Mouse (Mus musculus): Measurements from ENCODE around the gene Tiam2. TPM values are rescaled to one million over a fixed set of nuclear protein-coding genes. Genes with fewer than 3 reads are reported as not detected.

Tiam2 gene
- polyA plus RNA-seq, 1 experiment from 2014 or later = 2.8 TPM

DNA sequence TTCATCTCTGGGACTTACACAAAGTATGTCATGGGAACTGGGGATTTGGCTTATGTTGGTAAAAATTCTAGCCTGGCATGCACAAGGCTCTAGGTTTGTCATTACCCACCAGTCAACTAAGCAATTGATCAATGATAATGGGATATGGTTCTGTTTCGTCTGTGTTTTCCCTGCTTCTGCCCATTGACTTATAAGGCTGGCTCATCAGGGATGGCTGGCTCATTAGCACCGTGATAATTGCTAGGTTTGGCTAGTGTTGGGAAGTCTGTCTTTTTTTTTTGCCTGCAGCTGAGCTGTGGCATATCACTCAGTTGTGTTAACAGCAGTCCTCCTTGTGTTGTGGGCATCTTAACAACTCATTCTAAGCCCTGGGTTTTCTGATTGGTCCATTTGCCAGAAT lies 36.8 kb downstream of the Tiam2 start:
- ATAC-seq (replicated peaks; ENCODE audit: low FRiP score) (no peak), DNase-seq (ENCODE audit: low spot score) (no peak)
- Histone ChIP-seq H3K4me2 (no peak overlapping the region), H3K27ac (ENCODE audit: low read depth, low read length) (no peak overlapping the region), H3K4me3 (ENCODE audit: low read depth, low read length) (no peak overlapping the region), H3K9me3 (ENCODE audit: control insufficient read depth, low read length) (no peaks in the 10 kb centered on the region), H3K36me3 (ENCODE audit: control insufficient read depth, insufficient read depth, low read length) (no peaks in the 10 kb centered on the region), H3K4me1 (replicated peaks; ENCODE audit: control insufficient read depth, insufficient read depth, low read length) (no peaks in the 10 kb centered on the region), H3K9ac (ENCODE audit: low read depth, low read length) (no peak overlapping the region), H3K27me3 (replicated peaks; ENCODE audit: control insufficient read depth, insufficient read depth, low read length) (no peaks in the 10 kb centered on the region)
- WGBS = 68% methylated on average over 2 of the region's 2 CpGs

DNA sequence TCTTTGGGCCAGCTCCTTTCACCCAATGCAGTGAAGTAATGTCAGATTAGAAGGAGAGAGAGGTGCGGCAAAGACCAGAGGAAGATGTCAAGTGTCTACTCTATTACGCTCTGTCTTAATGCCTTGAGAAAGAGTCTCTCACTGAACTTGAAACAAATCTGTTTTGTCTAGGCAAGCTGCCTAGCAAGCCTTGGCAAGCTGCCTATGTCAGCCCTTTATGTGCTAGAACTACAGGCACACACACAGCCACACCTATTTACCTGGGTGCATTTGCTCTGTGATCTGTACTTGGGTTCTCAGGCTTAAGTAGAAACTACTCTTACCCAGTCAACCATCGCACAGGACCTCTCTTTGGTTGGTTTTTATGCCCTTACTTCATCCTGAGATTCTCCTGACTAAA lies 40.4 kb downstream of the Tiam2 start:
- Histone ChIP-seq H3K4me2 (no peak overlapping the region), H3K27ac (ENCODE audit: low read depth, low read length) (no peak overlapping the region), H3K9me3 (ENCODE audit: control insufficient read depth, low read length) (no peaks in the 10 kb centered on the region), H3K4me1 (replicated peaks; ENCODE audit: control insufficient read depth, insufficient read depth, low read length) (no peaks in the 10 kb centered on the region), H3K9ac (ENCODE audit: low read depth, low read length) (no peak overlapping the region), H3K27me3 (replicated peaks; ENCODE audit: control insufficient read depth, insufficient read depth, low read length) (no peaks in the 10 kb centered on the region), H3K4me3 (ENCODE audit: low read depth, low read length) (no peak overlapping the region), H3K36me3 (ENCODE audit: control insufficient read depth, insufficient read depth, low read length) (no peaks in the 10 kb centered on the region)
- no peak for ATAC-seq (replicated peaks; ENCODE audit: low FRiP score)
- 91% methylated on average over 3 of the region's 3 CpGs for WGBS
- no peak for DNase-seq (ENCODE audit: low spot score)

DNA sequence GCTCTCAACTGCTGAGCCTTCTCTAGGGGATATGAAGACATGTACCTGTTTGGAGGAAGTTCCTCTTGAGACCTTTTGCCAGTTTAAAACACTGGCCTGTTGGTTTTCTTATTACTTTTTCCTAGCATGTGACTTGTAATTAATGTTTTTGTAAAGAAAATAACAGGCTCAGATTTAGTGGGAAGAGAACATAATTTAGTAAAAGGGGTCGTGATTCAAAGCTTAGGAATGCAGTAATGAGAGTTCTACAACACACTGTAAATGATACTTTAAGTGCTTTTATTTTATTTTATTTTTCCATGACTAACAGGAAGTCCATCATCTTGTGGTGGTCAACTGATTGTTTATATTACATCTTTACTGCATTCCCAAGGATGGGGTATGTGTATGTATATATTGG lies 42.0 kb downstream of the Tiam2 start:
- H3K9ac ChIP-seq (ENCODE audit: low read depth, low read length) = no peak overlapping the region
- 62% methylated on average over 1 of the region's 1 CpGs for WGBS
- H3K4me3 ChIP-seq (ENCODE audit: low read depth, low read length) = no peak overlapping the region
- no peaks in the 10 kb centered on the region for H3K9me3 ChIP-seq (ENCODE audit: control insufficient read depth, low read length)
- no peak for ATAC-seq (replicated peaks; ENCODE audit: low FRiP score)
- DNase-seq (ENCODE audit: low spot score) = no peak
- no peaks in the 10 kb centered on the region for H3K36me3 ChIP-seq (ENCODE audit: control insufficient read depth, insufficient read depth, low read length)
- H3K4me1 ChIP-seq (replicated peaks; ENCODE audit: control insufficient read depth, insufficient read depth, low read length) = no peaks in the 10 kb centered on the region
- no peaks in the 10 kb centered on the region for H3K27me3 ChIP-seq (replicated peaks; ENCODE audit: control insufficient read depth, insufficient read depth, low read length)
- no peak overlapping the region for H3K27ac ChIP-seq (ENCODE audit: low read depth, low read length)
- H3K4me2 ChIP-seq = no peak overlapping the region

DNA sequence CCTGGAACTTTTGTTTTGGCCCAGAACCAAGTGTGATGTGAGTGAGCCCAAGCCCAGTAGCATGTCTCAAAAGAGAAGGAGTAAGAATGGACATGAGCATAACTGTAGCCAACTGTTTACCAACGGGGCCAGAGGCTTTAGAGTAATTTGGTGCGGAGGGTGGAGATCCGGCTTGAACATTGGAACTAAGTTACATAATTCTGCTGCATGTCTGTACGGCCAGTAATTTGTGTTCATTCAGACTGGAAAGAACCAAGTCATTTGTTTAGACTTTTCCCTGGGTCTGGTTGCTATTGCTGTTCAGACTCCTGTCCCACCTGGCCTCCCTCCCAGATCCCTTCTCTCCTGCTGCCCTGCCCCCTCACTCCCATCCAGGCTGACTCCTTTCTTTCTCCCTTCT lies 43.3 kb downstream of the Tiam2 start:
- Histone ChIP-seq H3K36me3 (ENCODE audit: control insufficient read depth, insufficient read depth, low read length) (no peaks in the 10 kb centered on the region), H3K27me3 (replicated peaks; ENCODE audit: control insufficient read depth, insufficient read depth, low read length) (no peaks in the 10 kb centered on the region), H3K4me3 (ENCODE audit: low read depth, low read length) (no peak overlapping the region), H3K27ac (ENCODE audit: low read depth, low read length) (no peak overlapping the region), H3K4me2 (no peak overlapping the region), H3K9ac (ENCODE audit: low read depth, low read length) (no peak overlapping the region), H3K9me3 (ENCODE audit: control insufficient read depth, low read length) (no peaks in the 10 kb centered on the region), H3K4me1 (replicated peaks; ENCODE audit: control insufficient read depth, insufficient read depth, low read length) (no peaks in the 10 kb centered on the region)
- ATAC-seq (replicated peaks; ENCODE audit: low FRiP score) (no peak), DNase-seq (ENCODE audit: low spot score) (no peak)
- WGBS = 79% methylated on average over 4 of the region's 4 CpGs

DNA sequence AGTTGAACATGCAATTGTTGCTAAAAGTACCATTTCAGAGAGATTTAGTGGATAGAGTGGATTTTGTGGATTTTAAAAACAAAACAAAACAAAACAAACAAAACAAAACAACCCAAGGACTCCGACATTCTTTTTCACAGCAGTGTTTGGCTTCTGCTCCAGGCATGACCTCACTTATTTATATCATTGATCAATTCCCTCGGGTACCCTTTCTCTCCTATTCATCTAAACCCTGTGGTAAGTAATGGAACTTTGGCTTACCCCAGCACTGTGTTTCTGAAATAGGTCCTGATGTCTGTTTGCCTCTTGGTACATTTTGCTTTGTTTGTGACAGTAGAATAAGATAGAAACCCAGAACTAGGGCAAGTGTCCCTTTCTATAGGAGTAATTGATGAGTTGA lies 52.2 kb downstream of the Tiam2 start:
- no peak overlapping the region for H3K27ac ChIP-seq (ENCODE audit: low read depth, low read length)
- H3K4me1 ChIP-seq (replicated peaks; ENCODE audit: control insufficient read depth, insufficient read depth, low read length) = no peaks in the 10 kb centered on the region
- no peak overlapping the region for H3K4me2 ChIP-seq
- H3K4me3 ChIP-seq (ENCODE audit: low read depth, low read length) = no peak overlapping the region
- 55% methylated on average over 2 of the region's 2 CpGs for WGBS
- ATAC-seq (replicated peaks; ENCODE audit: low FRiP score) = no peak
- no peaks in the 10 kb centered on the region for H3K9me3 ChIP-seq (ENCODE audit: control insufficient read depth, low read length)
- H3K9ac ChIP-seq (ENCODE audit: low read depth, low read length) = no peak overlapping the region
- H3K27me3 ChIP-seq (replicated peaks; ENCODE audit: control insufficient read depth, insufficient read depth, low read length) = no peaks in the 10 kb centered on the region
- no peaks in the 10 kb centered on the region for H3K36me3 ChIP-seq (ENCODE audit: control insufficient read depth, insufficient read depth, low read length)
- DNase-seq (ENCODE audit: low spot score) = no peak

DNA sequence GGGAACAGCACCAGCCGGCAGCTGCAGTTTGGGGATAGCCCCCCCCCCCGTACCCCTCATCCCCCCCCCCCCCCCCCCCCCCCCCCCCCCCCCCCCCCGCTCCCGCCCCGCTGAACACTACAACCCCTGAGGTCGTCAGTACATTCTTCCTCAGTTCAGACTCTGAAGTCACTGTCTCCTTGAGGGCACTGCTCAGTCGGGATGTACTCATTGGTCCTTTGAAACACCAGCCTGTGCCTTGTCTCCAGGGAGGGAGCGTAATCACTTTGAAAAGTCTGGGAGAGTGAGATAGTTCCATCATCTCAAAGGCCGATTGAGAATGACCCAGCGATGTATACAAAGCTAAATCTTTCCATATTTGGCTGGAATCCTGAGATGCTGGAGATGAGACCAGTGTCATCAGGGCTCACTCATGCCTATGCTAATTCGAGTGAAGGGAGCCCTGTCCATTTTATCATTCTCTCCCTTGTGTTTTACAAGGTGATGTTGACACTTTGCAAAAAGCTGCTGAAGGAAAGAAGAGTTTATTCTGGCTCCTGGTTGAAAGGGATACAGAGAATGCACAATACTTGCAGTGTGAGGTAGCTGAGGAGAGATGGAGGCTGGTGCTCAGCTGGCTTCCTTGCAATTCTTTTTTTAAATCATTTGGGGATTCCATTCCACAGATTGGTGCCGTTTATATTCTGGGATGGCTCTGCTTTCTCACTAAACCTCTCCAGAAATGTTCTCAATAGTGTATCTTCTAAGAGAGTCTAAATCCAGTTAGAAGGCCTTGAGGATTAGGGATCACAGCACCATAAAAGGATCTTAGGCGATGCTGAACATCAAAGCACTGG lies 53.6 kb downstream of the Tiam2 start:
- Histone ChIP-seq H3K27ac (ENCODE audit: low read depth, low read length) (no peak overlapping the region), H3K4me2 (no peak overlapping the region), H3K4me1 (replicated peaks; ENCODE audit: control insufficient read depth, insufficient read depth, low read length) (no peaks in the 10 kb centered on the region), H3K36me3 (ENCODE audit: control insufficient read depth, insufficient read depth, low read length) (no peaks in the 10 kb centered on the region), H3K4me3 (ENCODE audit: low read depth, low read length) (no peak overlapping the region), H3K9me3 (ENCODE audit: control insufficient read depth, low read length) (no peaks in the 10 kb centered on the region), H3K27me3 (replicated peaks; ENCODE audit: control insufficient read depth, insufficient read depth, low read length) (no peaks in the 10 kb centered on the region), H3K9ac (ENCODE audit: low read depth, low read length) (no peak overlapping the region)
- WGBS = 43% methylated on average over 10 of the region's 13 CpGs
- no peak for ATAC-seq (replicated peaks; ENCODE audit: low FRiP score)
- no peak for DNase-seq (ENCODE audit: low spot score)

DNA sequence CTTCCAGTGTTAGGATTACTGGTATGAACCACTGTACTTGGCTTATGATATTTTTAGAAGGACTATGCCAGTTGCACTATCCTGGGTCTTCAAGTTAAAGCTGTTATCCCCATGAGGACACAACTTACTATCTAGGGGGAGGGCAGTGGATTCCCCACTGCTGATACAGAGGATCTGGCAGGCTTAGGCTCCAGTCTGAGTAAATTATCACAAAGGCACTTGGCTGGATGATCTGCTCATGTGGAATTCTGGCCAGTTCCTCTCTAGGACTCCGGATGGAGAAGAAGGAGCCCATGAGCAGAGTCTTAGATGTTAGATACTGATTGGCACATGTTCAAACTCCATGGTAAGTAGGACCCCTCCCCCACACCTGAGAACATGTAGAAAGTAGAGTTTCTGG lies 59.0 kb downstream of the Tiam2 start:
- Histone ChIP-seq H3K27me3 (replicated peaks; ENCODE audit: control insufficient read depth, insufficient read depth, low read length) (no peaks in the 10 kb centered on the region), H3K4me2 (no peak overlapping the region), H3K9ac (ENCODE audit: low read depth, low read length) (no peak overlapping the region), H3K27ac (ENCODE audit: low read depth, low read length) (no peak overlapping the region), H3K36me3 (ENCODE audit: control insufficient read depth, insufficient read depth, low read length) (no peaks in the 10 kb centered on the region), H3K4me3 (ENCODE audit: low read depth, low read length) (no peak overlapping the region), H3K4me1 (replicated peaks; ENCODE audit: control insufficient read depth, insufficient read depth, low read length) (no peaks in the 10 kb centered on the region), H3K9me3 (ENCODE audit: control insufficient read depth, low read length) (no peaks in the 10 kb centered on the region)
- ATAC-seq (replicated peaks; ENCODE audit: low FRiP score) (no peak), DNase-seq (ENCODE audit: low spot score) (no peak)
- 58% methylated on average over 1 of the region's 1 CpGs for WGBS

DNA sequence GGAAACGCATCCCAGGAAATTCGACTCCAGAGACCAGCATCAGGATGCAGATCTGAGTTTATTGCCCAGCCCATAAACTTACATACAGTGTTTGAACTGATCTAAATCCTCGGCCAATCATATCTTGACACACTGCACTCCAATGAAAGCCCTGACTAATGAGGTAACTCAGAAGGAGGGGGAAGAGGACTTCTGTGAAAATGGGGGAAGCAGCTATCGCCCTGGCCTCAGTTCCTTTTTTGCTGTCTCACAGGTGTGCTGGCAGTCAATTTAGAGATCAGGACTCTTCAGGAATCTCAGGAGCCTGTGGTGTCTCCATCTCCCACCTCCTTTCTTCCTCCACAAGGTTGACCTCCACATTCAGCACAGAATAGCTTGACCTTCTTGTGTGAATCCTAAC lies 61.4 kb downstream of the Tiam2 start:
- Histone ChIP-seq H3K36me3 (ENCODE audit: control insufficient read depth, insufficient read depth, low read length) (no peaks in the 10 kb centered on the region), H3K9ac (ENCODE audit: low read depth, low read length) (no peak overlapping the region), H3K4me3 (ENCODE audit: low read depth, low read length) (no peak overlapping the region), H3K27ac (ENCODE audit: low read depth, low read length) (no peak overlapping the region), H3K9me3 (ENCODE audit: control insufficient read depth, low read length) (no peaks in the 10 kb centered on the region), H3K4me2 (no peak overlapping the region), H3K4me1 (replicated peaks; ENCODE audit: control insufficient read depth, insufficient read depth, low read length) (no peaks in the 10 kb centered on the region), H3K27me3 (replicated peaks; ENCODE audit: control insufficient read depth, insufficient read depth, low read length) (no peaks in the 10 kb centered on the region)
- WGBS = 56% methylated on average over 4 of the region's 4 CpGs
- ATAC-seq (replicated peaks; ENCODE audit: low FRiP score) (no peak), DNase-seq (ENCODE audit: low spot score) (no peak)

DNA sequence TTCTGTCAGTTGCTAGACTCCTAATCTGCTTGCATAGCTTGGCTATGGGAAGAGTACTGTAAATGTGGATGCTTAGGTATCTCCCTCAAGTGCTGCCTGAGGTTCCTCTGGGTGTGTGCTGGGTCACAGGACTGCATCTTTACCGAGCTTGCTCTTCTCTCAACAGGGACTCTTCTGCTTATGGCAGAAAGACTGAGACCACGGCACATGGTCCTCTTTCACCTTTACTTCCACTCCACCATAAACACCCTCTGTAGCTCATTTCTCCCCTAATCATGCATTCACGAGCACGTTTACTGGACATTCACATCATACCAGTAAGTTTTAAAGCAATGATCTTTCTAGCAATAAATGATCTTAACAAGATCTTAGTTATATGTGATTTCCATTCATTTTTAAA lies 63.4 kb downstream of the Tiam2 start:
- H3K9me3 ChIP-seq (ENCODE audit: control insufficient read depth, low read length) = no peaks in the 10 kb centered on the region
- no peaks in the 10 kb centered on the region for H3K27me3 ChIP-seq (replicated peaks; ENCODE audit: control insufficient read depth, insufficient read depth, low read length)
- 78% methylated on average over 4 of the region's 4 CpGs for WGBS

More for the DNA sequence above, 63.4 kb downstream of the Tiam2 start:
- Histone ChIP-seq H3K9ac (ENCODE audit: low read depth, low read length) (no peak overlapping the region), H3K27ac (ENCODE audit: low read depth, low read length) (no peak overlapping the region), H3K36me3 (ENCODE audit: control insufficient read depth, insufficient read depth, low read length) (no peaks in the 10 kb centered on the region), H3K4me1 (replicated peaks; ENCODE audit: control insufficient read depth, insufficient read depth, low read length) (no peaks in the 10 kb centered on the region), H3K4me3 (ENCODE audit: low read depth, low read length) (no peak overlapping the region), H3K4me2 (no peak overlapping the region)
- DNase-seq (ENCODE audit: low spot score) (no peak), ATAC-seq (replicated peaks; ENCODE audit: low FRiP score) (no peak)

All from liver, embryonic 11.5 days (tissue).